Mouse (Mus musculus): ENCODE results near the gene Hint2.

Hint2 gene

DNA sequence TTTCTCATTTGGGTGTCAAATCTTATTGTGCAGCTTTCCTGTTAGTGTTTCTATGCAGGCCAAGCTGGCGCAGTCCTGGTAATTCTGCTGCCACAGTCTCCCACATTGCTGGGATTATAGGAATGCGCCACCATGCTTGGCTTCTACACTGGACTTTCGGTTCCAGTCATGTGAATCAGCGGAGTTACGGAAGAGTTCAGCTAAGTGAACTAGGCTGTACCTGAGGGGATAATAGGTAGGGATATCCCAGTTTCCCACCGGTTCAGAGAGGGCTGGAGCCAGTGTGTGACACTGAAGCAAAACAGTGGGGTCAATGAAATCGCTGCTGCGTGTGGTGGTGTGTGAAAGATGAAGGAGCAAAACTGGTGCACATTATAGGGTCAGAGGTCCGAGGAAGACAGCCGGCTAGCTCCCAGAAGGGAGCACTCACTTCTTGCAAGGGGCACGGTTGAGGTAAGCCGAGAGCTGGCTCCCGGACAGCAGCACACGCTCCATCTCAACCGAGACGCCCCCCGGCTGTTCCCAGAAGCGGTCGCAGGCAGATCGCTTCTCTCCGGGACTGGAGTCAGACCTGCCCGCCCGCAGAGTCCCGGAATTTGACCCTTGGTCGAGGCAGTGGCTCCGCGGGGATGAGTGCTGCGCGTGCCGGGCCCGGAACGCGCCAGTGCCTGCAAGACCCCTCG is 469 bp downstream of the Hint2 start:
- no peak for DNase-seq (ENCODE audit: low spot score in 2 of 2)

DNA sequence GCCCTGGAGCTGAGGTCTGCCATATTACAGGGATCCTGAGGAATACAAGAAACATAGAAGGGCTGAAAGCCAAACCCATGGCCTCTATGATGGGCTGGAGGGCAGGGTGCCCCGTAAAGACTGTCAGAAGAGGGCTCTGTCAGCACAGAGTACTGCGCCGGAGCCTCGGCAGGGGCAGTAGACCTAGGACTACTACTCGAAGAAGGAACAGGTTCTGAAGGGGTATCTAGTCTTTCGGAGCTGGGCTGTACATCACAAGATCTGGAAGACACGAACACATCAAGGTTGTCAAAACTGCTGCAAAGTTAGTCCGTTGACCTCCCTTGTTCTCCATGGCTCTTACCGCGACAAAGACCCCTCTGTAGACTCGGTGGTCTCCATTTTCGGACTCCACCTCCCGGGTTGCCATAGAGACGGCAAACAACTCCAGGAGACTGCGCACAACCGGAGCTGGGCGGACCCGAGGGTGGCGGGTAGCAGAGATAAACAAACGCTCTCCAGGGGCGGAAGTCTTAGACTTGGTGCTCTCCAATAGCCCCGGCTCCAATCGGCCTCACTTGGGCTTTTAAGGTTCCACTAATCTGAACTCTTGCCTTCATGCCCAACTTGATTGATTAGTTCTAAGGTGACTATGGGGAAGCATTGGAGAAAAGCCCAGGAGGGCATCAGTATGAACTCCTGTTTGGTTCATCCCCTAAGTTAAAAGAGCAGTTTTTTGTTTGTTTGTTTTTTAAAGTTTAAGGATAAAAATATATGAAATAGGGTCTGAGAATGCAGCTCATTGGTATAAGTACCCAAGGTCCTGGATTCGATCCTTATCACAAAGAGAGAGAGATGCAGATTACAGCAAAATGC is 2.9 kb downstream of the Hint2 start, which contains the start of gene Spag8:
Spag8 (minus strand) TSS at position 434 of the 855 bp plus-strand sequence.
- peak in 1 of 2 experiments; percentile 29 for DNase-seq (ENCODE audit: low spot score in 2 of 2)

DNA sequence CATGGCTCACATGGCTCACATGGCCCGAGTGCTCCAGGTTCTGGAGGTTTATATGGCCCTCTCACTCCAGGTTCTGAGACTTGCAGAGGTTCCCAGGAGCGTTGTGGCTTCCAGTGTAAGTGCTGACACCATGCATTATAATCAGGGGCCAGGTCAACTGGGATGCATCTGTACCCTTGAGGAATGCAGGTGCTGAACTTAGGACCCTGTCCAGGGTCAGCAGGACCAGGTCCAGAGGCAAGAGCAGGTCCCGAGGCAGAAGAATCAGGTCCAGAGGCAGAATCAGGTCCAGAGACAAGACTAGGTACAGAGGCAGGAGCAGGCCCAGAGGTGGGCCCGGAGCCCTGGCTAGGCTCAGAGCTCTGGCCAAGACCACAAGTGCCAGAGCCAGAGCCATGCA is 3.5 kb downstream of the Hint2 start:
- no peak for DNase-seq (ENCODE audit: low spot score in 2 of 2)

DNA sequence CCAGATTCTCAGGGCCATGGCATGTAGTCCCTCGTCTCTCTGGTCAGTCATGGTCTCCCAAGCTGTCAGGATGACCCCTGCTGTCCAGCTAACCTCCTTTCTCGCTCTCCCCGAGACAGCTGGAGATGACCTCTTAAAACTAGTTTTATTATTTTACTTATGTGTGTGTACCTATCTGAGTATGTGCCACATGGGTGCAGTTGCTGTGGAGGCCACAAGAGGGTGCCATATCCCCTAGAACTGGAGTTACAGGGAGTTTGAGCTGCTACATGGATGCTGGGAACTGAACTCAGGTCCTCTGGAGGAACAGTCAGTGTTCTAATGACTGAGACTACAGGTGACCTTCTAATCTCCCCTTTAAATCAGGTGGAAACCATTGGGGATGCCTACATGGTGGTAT is 6.5 kb downstream of the Hint2 start:
- DNase-seq (ENCODE audit: low spot score in 2 of 2): no peak

DNA sequence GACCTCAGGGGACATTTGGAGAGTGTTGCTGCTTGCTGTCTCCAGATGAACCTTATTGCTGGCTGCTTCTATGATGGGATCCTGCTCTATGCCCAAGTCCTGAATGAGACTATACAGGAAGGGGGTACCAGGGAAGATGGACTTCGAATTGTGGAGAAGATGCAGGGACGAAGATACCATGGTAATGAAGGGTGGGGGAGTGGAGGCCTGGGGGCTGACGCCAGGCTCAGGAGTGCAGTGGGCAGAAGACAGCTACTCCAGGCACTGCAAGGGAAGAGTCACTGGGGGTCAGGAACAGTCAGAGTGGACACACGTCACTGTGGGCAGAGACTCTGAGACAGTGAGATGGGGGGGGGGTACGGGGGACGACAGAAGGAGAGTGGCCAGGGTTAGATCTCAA is 15.8 kb downstream of the Hint2 start:
- peak in 1 of 2 experiments; percentile 16 for DNase-seq (ENCODE audit: low spot score in 2 of 2)

DNA sequence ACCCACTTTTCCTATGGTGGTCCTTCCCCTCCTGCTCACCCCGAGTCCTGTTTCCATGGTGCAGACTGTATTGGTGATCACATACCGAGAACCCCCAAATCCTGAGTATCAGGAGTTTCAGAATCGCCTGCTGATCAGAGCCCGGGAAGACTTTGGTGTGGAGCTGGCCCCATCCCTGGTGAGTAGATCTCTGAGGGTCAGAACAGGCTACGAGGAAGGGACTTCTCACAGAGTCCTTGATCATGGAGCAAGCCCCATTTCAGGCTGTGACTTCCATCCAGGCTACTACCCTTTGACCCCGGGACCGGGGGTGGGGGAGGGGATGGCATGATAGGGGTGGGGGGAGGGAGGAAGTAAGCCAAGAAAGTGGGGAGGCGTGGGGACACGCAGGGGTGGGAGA is 16.2 kb downstream of the Hint2 start:
- peak in 1 of 2 experiments; percentile 11 for DNase-seq (ENCODE audit: low spot score in 2 of 2)

DNA sequence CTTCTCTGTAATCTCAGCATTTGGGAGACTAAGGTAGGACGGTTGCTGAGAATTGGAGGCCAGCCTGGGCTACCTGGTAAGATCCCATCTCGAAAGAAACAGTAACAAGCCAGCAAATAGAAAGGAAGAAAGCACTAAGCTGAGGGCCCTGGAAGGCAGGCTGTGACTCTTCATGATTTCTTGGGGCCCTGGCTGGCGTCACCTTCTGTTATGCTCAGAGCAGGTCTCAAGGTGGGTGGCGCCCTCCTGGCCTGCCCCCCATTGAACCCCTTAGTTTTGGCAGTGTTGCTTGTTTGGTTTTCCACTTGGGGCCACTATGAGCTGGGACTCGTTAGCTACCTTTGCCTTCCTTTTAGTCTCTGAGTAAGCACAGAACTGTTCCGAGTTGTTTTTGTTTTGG is 19.5 kb downstream of the Hint2 start:
- DNase-seq (ENCODE audit: low spot score in 2 of 2): peak in 1 of 2 experiments; percentile 11

DNA sequence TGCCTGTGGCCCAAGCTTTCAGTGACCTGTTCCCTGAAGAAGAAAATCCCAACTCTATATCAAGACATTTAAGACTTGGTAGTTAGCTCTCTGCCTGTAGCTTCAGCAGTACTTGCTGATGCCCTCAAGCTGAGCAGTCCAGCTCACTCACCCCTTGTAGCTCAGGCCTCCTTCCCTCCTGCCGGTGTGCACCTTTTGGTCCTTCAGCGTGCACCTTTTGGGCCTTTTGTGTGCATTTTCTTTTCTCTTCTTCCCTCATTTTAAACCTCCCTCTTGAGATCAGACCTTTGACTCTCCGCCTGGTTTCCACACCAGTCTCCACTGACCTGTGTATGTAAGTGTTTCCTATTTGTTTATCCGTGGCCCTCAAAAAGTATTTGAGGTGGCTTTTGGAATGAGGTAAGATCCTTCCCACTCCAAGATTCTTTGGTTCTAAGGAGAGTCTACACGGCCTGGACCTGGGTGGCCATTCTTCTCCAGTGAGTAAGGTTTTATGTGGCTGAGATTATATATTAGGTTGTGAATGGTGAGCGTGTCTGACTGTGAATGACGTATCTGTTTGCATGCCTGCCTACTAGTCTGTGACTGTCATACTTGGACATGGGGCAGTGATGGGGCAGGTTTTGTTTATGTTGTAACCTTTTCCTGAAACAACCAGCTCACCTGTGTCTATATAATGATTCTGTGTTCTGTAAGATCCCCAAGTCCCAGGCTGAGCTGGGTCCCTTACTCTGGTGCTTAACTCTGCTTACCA is 21.5 kb downstream of the Hint2 start:
- DNase-seq (ENCODE audit: low spot score in 2 of 2): no peak

DNA sequence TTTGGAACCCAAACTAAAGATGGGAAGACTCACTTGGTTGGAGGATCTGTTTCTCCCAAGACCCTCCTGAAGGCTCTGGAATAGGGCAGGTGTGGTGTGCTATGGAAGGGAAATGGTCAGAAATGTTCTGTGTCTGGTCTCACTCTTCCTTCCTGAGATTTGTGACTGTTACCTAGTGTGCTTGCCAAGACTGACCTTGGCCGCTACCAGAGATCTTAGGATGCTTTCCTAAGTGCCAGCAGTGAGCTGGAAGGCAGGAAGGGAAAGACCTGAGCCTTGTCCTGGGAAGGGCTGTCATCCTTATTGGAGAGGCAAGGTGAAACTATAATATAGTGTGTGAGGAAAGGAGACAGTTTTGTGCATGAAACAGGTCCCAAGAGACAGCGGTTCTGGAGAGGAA is 22.5 kb downstream of the Hint2 start:
- DNase-seq (ENCODE audit: low spot score in 2 of 2): peak in 1 of 2 experiments; percentile 2

DNA sequence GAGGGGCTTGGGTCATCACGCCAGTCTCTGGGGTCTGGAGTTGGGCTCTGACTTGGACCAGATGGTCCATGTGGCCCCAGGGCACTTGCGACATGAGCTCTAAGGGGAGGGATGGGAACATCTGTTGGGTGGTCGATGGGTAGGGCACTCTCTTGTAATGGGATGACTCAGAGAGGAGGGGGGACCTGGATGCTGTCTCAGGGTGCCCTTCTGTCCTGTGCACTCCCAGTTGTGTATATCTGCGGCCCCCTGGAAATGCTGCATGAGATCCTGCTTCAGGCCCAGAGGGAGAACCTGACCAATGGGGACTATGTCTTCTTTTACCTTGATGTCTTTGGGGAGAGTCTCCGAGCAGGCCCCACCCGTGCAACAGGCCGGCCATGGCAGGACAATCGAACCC is 23.0 kb downstream of the Hint2 start:
- DNase-seq (ENCODE audit: low spot score in 2 of 2): peak in 1 of 2 experiments; percentile 16

DNA sequence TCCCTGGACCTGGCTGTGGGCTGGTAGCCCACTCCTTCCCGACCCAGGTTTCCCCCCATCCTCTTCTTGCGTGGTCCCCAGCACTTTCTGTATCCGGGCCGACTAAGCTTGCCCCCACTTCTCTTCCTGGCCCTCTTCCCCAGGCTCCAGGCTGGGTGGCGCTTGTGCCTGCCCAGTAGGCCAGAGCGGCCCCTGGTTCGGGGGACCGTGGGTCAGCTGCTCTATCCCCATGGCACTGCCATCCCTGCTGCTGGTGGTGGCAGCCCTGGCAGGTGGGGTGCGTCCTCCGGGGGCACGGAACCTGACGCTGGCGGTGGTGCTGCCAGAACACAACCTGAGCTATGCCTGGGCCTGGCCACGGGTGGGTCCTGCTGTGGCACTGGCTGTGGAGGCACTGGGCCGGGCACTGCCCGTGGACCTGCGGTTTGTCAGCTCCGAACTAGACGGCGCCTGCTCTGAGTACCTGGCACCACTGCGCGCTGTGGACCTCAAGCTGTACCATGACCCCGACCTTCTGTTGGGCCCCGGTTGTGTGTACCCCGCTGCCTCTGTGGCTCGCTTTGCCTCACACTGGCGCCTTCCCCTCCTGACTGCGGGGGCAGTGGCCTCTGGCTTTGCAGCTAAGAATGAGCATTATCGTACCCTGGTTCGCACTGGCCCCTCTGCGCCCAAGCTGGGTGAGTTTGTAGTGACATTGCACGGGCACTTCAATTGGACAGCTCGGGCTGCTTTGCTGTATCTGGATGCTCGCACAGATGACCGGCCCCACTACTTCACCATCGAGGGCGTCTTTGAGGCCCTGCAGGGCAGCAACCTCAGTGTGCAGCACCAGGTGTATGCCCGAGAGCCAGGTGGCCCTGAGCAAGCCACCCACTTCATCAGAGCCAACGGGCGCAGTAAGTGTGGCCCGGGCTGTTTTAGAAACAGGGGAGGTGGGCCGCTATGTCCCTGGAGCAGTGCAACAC is 24.0 kb downstream of the Hint2 start:
- DNase-seq (ENCODE audit: low spot score in 2 of 2): peak; percentile 18 to 30

DNA sequence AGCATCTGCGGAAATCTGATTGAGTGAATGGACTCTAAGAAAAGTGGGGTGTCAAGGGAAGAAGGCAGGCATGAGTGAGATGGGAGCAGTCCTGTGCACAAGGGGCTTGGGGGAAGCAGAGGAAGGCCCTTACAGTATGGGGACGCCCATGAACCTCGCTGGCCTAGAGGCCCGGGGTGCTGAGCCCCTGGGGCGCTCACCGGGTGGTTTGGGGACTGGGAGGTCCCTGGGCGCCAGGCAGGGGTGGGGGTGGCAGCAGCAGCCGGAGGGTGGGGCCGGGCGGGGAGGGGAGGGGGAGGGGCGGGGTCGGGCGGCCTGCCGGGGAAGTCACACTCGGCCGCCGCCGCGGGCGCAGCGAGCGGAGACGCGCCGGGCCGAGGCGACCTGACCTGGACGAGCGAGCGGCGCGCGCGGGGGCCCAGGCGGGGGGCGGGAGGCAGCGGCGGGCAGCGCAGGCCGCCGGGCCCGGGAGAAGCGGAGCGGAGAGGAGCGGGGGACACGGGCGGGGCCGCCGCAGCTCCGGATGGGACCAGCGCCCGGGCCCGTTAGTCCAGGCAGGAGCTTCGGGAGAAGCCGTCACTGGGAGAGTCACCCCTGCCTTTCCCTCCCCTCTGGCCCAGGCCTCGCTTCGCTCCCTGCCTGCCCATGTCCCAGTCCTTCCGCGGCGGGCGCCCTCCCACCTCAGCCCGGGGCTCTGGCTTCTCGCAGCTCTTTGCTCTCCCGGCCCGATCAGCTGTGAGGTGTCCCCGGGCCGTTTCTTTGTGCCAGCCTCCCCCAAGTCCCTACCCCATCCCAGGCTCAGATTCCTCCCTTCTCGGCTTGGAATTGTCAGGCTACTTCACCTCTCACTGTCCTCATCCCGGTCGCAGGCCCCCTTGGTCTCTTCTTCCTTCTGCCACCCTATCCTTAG is 25.0 kb downstream of the Hint2 start, which contains the start of gene Npr2:
Npr2 (plus strand) TSS at position 890 of the 910 bp plus-strand sequence.
- DNase-seq (ENCODE audit: low spot score in 2 of 2): peak in 1 of 2 experiments; percentile 49

DNA sequence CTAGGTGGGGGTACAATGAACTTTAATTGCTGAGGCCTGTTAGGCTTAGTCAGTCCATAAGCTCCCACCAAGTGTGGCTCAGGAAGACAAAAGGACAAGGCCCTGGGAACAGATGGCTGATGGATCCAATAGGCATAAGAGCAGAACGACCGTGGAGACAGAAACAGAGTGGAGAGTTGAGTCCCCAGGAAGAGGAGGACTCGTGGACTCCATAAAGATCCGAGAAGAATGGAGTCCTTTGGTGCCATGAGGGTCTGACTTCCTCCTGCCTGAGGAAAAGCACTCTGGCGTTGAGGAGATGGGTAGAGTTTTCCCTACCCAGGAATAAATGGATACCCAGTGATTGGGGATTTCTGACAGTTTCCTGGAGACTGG is 25.6 kb downstream of the Hint2 start:
- DNase-seq (ENCODE audit: low spot score in 2 of 2): peak in 1 of 2 experiments; percentile 15

DNA sequence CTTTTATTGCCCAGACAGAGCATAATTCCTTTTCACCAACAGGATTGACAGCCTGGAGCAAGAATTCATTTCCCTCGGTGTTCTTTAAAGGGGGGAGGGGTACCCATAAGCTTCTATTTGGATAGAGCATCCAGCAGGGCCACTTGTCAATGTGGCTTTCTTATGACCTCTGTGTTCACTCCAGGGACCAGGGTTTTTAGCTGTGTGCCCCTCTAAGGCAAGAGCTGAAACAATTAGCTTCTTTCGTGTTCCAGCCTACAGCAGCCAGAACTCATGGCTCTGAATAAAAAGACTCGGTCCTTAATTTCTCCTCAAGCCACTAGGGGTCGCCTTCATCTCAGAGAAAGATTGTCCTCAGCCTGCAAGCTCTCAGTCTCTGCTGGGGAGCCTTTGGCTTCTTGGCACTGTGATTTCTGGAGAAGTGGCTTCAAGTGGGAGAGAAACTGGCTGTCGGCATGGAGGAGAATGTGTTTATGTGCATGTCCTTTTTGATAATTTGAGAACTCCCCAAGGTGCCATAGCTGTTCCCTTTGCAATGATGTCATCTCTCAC is 26.2 kb downstream of the Hint2 start:
- DNase-seq (ENCODE audit: low spot score in 2 of 2): peak in 1 of 2 experiments; percentile 80

DNA sequence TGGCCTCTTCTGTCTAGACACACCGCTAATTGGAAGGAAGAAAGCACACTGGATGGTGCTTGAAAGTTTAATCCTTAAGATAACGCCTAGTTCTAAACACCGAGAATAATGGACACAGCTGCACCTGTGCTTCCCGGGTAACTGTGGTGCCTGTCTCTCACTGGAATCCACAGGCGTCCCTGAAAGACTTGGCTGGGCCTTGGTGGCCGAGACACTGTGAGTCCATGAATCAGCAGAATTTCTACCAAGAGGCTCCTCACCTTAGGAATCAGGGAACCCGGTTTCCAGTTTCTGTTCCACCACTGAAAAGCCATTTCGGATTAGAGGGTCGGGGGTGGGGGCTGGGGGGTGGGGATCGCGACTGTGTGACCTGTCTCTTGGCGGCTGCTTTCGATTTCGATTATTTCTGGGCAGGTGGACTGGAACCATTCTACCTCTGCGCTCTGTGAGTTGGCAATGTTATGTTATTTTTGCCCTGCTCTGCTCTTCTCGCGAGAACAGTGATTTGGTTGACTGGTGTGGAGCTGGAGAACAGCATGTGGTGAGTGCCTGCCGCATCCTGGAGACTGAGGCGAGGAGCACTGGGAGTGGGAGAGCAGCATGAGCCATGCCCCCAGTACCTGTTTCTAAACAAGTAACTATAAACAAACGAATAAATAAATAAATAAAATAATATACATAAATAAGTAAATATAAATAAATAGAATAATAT is 27.0 kb downstream of the Hint2 start:
- DNase-seq (ENCODE audit: low spot score in 2 of 2): no peak

DNA sequence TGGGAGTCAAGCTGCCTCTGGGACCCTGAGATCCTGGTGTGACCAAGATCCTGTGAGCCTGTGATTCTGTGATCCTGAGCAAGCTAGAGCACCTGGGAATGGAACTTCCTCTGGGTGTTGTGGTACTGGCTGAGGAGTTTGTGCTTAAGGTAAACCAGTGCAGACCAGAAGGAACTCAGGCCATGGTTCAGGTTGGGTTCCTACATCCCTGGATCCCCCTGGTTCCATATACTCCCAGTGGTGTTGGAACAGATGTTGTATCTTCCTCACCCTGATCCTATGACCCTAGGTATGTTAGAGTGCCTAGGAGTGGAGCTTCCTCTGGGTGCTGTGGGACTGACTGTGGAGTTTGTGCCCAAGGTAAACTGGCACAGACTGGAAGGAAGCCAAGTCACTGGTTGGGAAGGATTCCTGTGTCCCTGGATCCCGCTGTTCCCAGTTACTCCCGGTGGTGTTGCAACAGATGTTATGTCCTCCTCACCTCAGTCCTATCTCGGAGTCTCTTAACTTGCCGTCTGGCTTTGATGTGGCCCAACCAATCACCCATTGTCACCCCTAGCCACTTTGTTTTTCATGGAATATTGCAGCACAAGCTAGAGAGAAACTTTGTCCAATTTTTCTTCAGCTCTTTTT is 36.0 kb downstream of the Hint2 start:
- no peak for DNase-seq (ENCODE audit: low spot score in 2 of 2)

DNA sequence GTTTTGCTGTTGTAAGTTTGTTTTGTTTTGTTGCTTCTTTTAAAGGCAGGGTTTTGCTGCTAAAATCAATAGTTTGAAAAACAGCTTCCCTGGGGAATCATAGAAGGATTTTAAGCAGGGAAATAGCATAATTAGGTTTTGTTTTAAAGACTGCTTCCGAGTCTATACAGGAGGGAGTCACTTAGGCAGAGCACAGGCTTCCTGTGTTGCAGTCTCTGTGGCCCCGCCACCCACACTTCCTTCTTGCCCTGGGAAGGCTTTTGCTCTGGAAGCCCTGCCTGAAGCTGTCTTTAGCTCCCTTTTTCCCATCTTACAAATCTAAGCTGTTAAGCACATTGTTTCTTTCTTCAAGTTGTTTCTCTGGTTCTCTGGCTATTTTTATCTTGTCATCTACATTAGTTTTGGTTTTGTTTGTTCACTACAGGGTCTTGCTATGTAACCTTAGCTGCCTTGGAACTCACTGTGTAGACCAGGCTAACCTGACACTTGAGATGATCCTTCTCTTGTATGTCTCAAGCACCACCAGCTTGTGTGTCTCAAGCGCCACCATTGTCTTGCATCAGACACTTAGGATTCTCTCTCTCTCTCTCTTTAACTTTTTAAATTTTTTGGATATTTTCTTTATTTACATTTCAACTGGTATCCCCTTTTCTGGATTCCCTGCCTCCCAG is 43.1 kb downstream of the Hint2 start:
- no peak for DNase-seq (ENCODE audit: low spot score in 2 of 2)

DNA sequence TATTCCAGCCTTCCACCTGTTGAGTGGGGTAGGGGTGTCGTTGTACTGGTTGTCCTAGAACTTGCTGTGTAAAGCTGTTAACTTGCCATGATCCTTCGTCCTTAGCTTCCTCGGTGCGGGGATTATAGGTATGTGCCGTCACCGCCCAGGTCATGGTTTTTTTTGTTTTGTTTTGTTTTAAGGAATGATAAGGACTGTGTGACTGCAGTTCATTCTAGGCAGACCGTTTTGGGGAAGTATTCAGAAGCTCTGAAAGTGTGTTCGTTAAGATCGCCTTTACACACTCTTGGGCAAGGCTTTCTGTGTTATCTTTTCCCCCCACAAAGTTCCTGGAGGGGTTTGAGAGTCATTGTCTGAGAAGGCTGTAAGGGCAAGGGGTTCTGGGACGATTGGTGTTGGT is 43.7 kb downstream of the Hint2 start:
- no peak for DNase-seq (ENCODE audit: low spot score in 2 of 2)

Data from cerebellum, postnatal 4 days (tissue).